Mouse (Mus musculus): ENCODE data around the gene Zcchc2. TPM values are rescaled to one million over a fixed set of nuclear protein-coding genes. Genes with fewer than 3 reads are reported as not detected.
A peak's percentile ranks its signal among the peaks of the same experiment; 100 is the strongest.

Zcchc2 gene
- polyA plus RNA-seq, 1 experiment: 8.1 TPM

DNA sequence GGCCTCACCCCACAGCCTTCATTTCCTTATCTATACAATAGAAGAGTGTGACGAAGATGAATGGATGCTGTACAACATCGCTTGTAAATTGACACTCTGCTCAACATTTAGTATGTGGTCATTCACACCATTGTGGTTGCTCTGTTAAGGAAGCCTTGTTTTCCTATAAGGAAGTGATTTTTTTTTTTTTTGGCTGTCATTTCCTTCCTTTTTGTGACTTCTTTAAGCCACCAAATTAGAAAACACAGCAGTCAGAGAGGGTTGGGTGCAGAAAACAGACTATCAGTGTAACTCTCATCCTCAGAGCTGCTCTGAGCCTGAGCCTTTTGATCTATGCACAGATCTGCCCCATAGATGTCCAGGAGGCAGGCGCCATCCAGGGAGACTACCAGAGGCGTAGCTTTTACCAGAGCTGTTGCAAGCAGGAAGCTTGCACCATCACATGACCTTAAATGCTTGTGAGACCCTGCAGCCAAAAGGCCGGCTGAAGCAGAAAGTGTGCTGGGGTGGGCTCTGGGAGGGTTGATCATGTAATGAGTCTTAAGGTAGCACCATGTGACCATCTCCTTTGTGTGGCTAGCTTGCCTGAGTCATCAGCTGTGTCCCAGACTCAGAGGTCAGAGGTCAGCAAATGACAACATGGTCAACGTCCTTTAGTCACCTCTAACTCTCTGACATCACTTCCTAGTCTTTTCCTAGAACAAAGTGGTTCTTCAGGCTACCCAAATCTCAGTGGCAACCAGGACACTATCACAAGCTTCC lies 9.2 kb upstream of the Zcchc2 start:
- peaks cover 3% of the 10 kb centered on the region; the same call in 1 of the 2 replicates for H3K4me1 ChIP-seq (ENCODE audit: control insufficient read depth, insufficient read depth, low read length)
- H3K4me3 ChIP-seq (replicated peaks; ENCODE audit: control insufficient read depth, low read depth, low read length): peak overlapping the region; percentile 13

GRCm38 (mm10) chr1:105982496-105983364 lies 7.5 kb upstream of the Zcchc2 start:
- TF ChIP-seq CTCF (IDR thresholded peaks at IDR 0.05; ENCODE audit: control insufficient read depth, insufficient read depth, low read length) (no peak), POLR2A (IDR thresholded peaks at IDR 0.05; ENCODE audit: borderline replicate concordance, control insufficient read depth, low read depth, low read length) (no peak)
- H3K4me1 ChIP-seq (ENCODE audit: control insufficient read depth, insufficient read depth, low read length): peaks cover 3% of the 10 kb centered on the region; the same call in 1 of the 2 replicates
- no peak overlapping the region for H3K4me3 ChIP-seq (replicated peaks; ENCODE audit: control insufficient read depth, low read depth, low read length)
- WGBS: 22% methylated on average over 6 of the region's 6 CpGs
- H3K27ac ChIP-seq (ENCODE audit: control insufficient read depth, insufficient read depth, low read depth, low read length, poor library complexity): no peak overlapping the region

More for the DNA sequence above, 9.2 kb upstream of the Zcchc2 start:
- TF ChIP-seq POLR2A (IDR thresholded peaks at IDR 0.05; ENCODE audit: borderline replicate concordance, control insufficient read depth, low read depth, low read length) (no peak), CTCF (IDR thresholded peaks at IDR 0.05; ENCODE audit: control insufficient read depth, insufficient read depth, low read length) (no peak)
- H3K27ac ChIP-seq (ENCODE audit: control insufficient read depth, insufficient read depth, low read depth, low read length, poor library complexity): peak overlapping the region; percentile 84
- 6% methylated on average over 6 of the region's 6 CpGs for WGBS

- 87% methylated on average over 3 of the region's 3 CpGs for WGBS
- Histone ChIP-seq H3K4me3 (replicated peaks; ENCODE audit: control insufficient read depth, low read depth, low read length) (no peak overlapping the region), H3K4me1 (ENCODE audit: control insufficient read depth, insufficient read depth, low read length) (peaks cover 3% of the 10 kb centered on the region; the same call in 1 of the 2 replicates), H3K27ac (ENCODE audit: control insufficient read depth, insufficient read depth, low read depth, low read length, poor library complexity) (no peak overlapping the region)
- TF ChIP-seq CTCF (IDR thresholded peaks at IDR 0.05; ENCODE audit: control insufficient read depth, insufficient read depth, low read length): no peak
Measured at GRCm38 (mm10) chr1:105984172-105984571, 6.0 kb upstream of the Zcchc2 start.

DNA sequence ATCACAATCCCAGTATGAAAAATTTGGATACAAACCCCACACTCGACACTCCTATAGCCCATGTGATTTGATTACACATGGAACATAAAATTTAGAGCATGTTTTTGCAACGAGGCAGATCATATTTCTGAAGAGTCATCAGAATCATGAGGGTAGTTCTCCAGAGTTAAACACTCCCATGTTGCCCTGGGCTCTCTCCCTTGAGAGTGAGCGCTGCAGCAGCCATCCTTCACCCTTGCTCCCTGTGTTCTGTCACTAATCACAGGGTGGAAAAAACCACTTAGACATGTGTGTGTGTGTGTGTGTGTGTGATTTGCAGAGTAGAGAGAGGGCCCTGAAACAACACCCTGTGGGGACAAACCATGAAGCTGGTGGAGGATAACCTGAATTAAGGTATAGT lies 2.0 kb upstream of the Zcchc2 start:
- H3K4me3 ChIP-seq (replicated peaks; ENCODE audit: control insufficient read depth, low read depth, low read length): no peak overlapping the region
- H3K27ac ChIP-seq (ENCODE audit: control insufficient read depth, insufficient read depth, low read depth, low read length, poor library complexity): no peak overlapping the region

GRCm38 (mm10) chr1:105988903-105989639 lies 1.1 kb upstream of the Zcchc2 start:
- no peak overlapping the region for H3K27ac ChIP-seq (ENCODE audit: control insufficient read depth, insufficient read depth, low read depth, low read length, poor library complexity)
- peaks cover 2% of the 10 kb centered on the region; the same call in 1 of the 2 replicates for H3K4me1 ChIP-seq (ENCODE audit: control insufficient read depth, insufficient read depth, low read length)
- WGBS: 31% methylated on average over 14 of the region's 14 CpGs
- no peak for TF ChIP-seq POLR2A (IDR thresholded peaks at IDR 0.05; ENCODE audit: borderline replicate concordance, control insufficient read depth, low read depth, low read length)
- no peak overlapping the region for H3K4me3 ChIP-seq (replicated peaks; ENCODE audit: control insufficient read depth, low read depth, low read length)

More for the DNA sequence above, 2.0 kb upstream of the Zcchc2 start:
- WGBS: 58% methylated on average over 3 of the region's 3 CpGs
- TF ChIP-seq POLR2A (IDR thresholded peaks at IDR 0.05; ENCODE audit: borderline replicate concordance, control insufficient read depth, low read depth, low read length): no peak
- no peak for TF ChIP-seq CTCF (IDR thresholded peaks at IDR 0.05; ENCODE audit: control insufficient read depth, insufficient read depth, low read length)
- peaks cover under 1% of the 10 kb centered on the region; the same call in 1 of the 2 replicates for H3K4me1 ChIP-seq (ENCODE audit: control insufficient read depth, insufficient read depth, low read length)

DNA sequence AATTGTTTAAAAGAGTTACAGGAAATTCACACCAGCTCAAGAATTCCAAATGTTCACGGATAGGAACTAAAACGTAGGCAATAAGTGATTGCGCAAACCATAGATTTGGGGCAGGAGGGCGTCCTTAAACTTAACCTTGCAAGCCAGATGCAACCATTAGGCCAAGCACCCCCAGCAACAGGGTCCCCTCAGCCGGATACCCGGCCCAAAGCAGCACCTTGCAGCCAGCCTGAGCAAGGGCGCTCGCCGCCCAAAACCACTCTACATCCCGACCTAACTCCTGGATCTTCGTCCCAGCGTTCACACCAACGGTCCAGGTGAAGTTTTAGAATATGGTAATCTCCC lies 594 bp upstream of the Zcchc2 start:
- no peak for TF ChIP-seq CTCF (IDR thresholded peaks at IDR 0.05; ENCODE audit: control insufficient read depth, insufficient read depth, low read length)
- TF ChIP-seq POLR2A (IDR thresholded peaks at IDR 0.05; ENCODE audit: borderline replicate concordance, control insufficient read depth, low read depth, low read length): no peak
- 1% methylated on average over 13 of the region's 13 CpGs for WGBS
- H3K4me3 ChIP-seq (replicated peaks; ENCODE audit: control insufficient read depth, low read depth, low read length): peak overlapping the region; percentile 83
- peak overlapping the region; percentile 82 for H3K27ac ChIP-seq (ENCODE audit: control insufficient read depth, insufficient read depth, low read depth, low read length, poor library complexity)
- peaks cover 2% of the 10 kb centered on the region; the same call in 1 of the 2 replicates for H3K4me1 ChIP-seq (ENCODE audit: control insufficient read depth, insufficient read depth, low read length)

GRCm38 (mm10) chr1:105990911-105991761 lies 930 bp downstream of the Zcchc2 start:
- WGBS: 8% methylated on average over 104 of the region's 104 CpGs
- H3K4me1 ChIP-seq (ENCODE audit: control insufficient read depth, insufficient read depth, low read length): peaks cover 4% of the 10 kb centered on the region
- H3K4me3 ChIP-seq (replicated peaks; ENCODE audit: control insufficient read depth, low read depth, low read length): peak overlapping the region; percentile 92
- peak overlapping the region; percentile 82 for H3K27ac ChIP-seq (ENCODE audit: control insufficient read depth, insufficient read depth, low read depth, low read length, poor library complexity)
- peak; percentile 45; the same call in 1 of the 2 replicates for TF ChIP-seq POLR2A (IDR thresholded peaks at IDR 0.05; ENCODE audit: borderline replicate concordance, control insufficient read depth, low read depth, low read length)
- no peak for TF ChIP-seq CTCF (IDR thresholded peaks at IDR 0.05; ENCODE audit: control insufficient read depth, insufficient read depth, low read length)
